Mouse (Mus musculus): Measurements from ENCODE around the gene Yy1.

Yy1 gene

DNA sequence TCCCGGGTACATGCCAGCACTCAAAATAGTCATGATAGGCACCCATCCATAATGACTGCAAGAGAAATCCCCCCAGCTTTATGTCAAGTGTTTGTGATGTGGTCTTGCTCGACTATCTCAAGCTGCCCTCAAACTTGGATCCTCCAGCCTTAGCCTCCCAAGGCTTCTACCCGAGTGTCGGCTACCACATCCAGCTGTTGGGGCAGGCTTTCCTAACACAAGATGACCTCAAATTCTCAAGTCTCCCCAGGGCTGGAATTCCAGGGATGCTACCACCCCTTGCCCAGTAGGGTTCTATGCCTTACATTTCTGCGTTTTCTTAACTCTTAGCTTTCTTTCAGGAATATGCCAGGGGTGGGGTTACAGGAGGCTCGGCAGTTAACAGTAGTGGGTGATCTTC lies 37.6 kb downstream of the Yy1 start:
- no peak for TF ChIP-seq GATA4 (IDR thresholded peaks at IDR 0.05; ENCODE audit: insufficient replicate concordance, low read length)

GRCm38 (mm10) chr12:108831966-108832643 lies 39.3 kb downstream of the Yy1 start:
- TF ChIP-seq GATA4 (IDR thresholded peaks at IDR 0.05; ENCODE audit: insufficient replicate concordance, low read length), result no peak

DNA sequence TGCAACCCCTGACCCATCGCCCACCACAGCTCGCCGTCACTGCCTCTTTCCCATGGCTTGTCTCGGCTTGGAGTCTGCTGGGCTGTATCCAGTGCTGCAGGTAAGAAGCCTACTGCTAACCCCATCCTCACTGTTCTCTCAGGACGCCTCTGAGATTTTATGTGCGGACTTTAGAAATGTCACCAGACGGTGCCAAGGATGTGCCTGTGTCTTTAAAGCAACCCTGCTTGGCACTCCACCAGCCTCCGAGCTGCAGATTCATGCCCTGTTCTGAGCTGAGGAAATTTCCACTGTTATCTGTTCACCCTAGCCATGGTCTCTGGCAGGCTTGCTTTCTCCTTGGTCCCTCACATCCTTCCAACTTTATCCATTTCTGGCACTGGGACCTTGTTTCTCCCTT lies 40.1 kb downstream of the Yy1 start:
- no peak for TF ChIP-seq GATA4 (IDR thresholded peaks at IDR 0.05; ENCODE audit: insufficient replicate concordance, low read length)

GRCm38 (mm10) chr12:108833408-108833807 lies 40.6 kb downstream of the Yy1 start:
- no peak for TF ChIP-seq GATA4 (IDR thresholded peaks at IDR 0.05; ENCODE audit: insufficient replicate concordance, low read length)

DNA sequence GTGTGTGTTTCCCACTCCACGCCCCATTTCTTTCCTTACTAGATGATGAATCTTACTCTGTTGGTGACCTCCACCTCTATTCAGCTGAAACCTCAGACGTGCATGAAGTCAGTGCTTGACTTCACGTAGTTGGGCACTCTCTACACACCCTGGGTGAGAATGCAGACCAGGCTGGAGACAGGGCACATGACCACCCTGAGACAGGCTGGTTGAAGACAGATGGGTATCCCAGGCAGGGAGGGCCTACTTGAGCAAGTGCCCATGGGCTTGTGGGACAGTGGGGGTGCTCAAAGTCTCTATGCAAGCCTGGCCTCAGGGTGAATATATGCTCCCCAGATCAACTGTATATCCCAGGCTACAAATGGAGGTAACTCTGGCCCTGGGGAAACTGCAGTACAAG lies 41.6 kb downstream of the Yy1 start:
- no peak for TF ChIP-seq GATA4 (IDR thresholded peaks at IDR 0.05; ENCODE audit: insufficient replicate concordance, low read length)

DNA sequence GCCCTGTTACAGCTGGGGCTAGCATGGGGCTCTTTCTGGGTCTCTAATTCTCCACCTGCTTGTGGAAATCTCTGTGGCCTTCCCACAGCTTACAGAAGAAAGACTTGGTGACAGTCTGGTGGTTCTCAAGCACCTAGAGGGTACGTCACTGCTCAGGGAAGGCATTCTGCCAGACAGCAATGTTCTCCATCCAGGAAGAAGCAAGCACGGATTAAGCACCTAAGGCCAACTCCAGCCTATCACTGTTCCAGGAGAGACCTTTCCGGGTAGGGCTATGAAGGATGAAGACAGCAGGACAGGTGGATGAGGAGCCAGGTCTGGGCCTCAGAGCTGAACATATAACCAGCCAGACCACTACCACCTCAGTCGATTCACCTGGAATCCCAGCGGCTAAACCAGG lies 42.0 kb downstream of the Yy1 start:
- TF ChIP-seq GATA4 (IDR thresholded peaks at IDR 0.05; ENCODE audit: insufficient replicate concordance, low read length), result no peak

GRCm38 (mm10) chr12:108835208-108835839 lies 42.6 kb downstream of the Yy1 start:
- no peak for TF ChIP-seq GATA4 (IDR thresholded peaks at IDR 0.05; ENCODE audit: insufficient replicate concordance, low read length)

DNA sequence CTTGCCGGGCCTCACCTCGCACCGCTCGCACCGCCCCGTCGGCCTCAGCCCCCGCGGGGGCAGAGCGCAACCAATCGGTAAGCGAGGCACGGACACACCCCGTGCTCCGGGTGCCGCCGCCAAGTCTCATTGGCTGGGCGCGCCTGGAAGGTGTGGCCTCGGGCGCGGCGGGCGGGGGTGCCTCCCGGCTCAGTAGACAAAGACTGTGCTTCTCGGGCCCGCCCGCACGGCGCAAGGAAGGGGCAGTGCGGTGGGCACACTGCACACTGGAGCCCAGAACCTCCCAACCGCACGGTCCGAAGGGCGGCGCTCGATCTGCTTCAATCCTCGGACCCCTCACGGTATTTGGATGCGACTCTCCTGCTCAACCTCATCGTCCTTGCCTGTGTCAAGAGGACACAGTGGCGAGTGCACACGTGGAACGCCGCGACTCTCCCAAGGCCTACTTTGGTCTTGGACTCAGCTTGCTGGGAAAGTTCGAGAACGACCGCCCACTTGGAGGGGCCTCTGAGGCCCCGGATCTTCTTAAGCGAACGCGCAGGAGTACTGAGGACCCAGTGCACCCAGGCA lies 43.2 kb downstream of the Yy1 start, which contains the start of the genes Slc25a29 and Slc25a47:
Gene Slc25a29, minus strand, starts transcription at position 44 of the 570 bp plus-strand sequence.
Gene Slc25a47, plus strand, starts transcription at position 207 of the 570 bp plus-strand sequence.
- TF ChIP-seq GATA4 (IDR thresholded peaks at IDR 0.05; ENCODE audit: insufficient replicate concordance, low read length), result no peak

DNA sequence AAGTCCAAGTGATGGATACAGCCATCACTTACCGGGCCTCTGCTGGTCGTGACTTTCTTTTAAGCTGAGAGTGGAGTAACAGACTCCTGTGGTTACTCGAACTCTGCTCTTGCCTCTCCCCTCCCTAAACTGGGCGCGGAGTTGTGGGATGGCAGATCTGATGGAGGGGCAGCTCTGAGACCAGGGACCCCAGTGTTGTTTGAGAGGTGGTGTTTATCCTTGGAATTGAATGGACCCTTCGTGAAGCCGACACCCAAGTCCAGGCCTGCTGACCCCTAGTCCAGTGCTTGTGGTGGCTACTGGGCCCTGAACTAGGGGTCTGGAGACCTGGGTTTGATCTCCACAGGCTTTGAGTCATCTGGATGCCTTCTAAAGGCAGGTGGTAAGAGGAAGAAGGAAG lies 43.9 kb downstream of the Yy1 start:
- no peak for TF ChIP-seq GATA4 (IDR thresholded peaks at IDR 0.05; ENCODE audit: insufficient replicate concordance, low read length)

DNA sequence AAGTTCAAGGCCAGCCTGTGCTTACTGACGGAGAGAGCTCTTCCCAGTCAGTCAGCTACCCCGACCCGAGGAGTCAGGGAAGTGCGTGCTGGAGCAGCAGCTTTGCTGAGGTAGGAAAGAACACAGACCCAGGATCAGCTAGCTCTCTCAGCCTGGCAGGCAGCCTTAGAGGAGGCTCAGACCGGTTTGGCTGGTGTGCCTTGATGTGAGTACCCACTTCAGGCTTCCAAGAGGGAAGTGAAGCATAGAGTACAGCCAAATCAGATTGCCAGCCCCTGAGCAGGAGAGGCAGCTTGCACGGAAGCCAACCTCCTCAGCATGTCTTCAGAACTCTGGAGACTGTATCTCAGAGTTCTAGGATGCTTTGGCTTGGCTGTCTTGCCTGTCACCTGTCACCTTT lies 48.4 kb downstream of the Yy1 start:
- TF ChIP-seq GATA4 (IDR thresholded peaks at IDR 0.05; ENCODE audit: insufficient replicate concordance, low read length), result no peak

DNA sequence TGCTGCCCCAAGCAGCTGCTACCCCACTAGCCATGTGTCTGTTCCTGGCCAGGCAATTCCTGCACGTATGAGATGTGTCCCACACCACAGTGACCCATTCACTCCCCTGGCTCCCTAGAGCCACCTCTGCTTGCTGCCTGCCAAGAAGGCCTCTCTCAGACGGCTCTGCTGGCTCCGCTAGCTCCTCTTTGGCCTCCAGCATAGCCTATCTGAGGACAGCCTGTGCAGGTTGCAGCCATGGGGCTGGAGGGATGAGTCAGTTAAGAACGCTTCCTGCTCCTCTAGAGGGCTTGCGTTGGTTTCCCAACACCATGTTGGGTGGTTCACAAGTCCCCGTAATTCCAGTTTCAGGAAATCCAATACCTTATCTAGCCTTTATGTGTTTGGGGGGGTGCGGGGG lies 49.9 kb downstream of the Yy1 start:
- TF ChIP-seq GATA4 (IDR thresholded peaks at IDR 0.05; ENCODE audit: insufficient replicate concordance, low read length), result no peak

DNA sequence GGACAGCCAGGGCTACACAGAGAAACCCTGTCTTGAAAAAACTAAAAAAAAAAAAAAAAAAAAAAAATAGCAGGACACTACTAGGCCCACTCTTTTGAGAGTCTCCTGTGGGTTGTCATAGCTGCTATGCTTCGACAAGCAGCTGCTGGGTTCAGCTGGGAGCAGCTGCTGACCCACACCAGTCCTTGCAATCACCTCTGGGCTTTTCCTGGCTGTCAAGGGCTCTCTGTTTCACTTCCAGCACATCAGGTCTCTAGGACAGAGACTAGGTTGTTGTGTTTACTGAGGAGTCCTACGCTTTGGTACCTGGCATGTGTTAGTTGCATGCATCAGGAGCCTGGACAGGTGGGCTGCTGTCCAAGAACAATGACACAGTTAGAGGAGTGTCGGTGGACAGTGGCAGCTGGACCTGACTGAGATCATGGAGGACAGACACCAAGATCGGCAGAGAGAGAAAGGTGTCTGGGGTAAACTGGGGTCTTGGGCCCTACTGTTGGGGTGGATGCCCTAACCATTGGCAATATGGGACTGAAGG lies 56.8 kb downstream of the Yy1 start:
- no peak for TF ChIP-seq GATA4 (IDR thresholded peaks at IDR 0.05; ENCODE audit: insufficient replicate concordance, low read length)

GRCm38 (mm10) chr12:108850129-108850528 lies 57.4 kb downstream of the Yy1 start:
- TF ChIP-seq GATA4 (IDR thresholded peaks at IDR 0.05; ENCODE audit: insufficient replicate concordance, low read length), result peak; percentile 23; the same call in 1 of the 2 replicates

DNA sequence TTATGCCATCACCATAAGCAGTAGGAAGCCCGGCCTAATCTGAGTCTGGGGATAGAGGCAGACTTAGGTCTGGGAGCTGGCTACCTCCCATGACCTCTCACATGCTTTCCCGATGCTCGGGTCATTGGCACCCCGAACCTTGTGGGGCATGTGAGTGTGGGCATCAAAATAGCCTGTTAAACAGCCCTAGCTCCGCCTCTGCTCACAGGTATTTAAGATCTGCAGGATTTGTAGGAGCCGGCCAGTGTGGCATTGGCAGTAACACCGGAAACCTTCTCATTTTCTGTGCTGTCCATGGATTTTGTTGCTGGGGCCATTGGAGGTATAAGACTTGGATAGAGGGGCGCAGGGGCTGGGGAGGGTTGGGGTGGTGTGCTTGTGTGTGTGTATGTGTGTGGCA lies 58.1 kb downstream of the Yy1 start:
- no peak for TF ChIP-seq GATA4 (IDR thresholded peaks at IDR 0.05; ENCODE audit: insufficient replicate concordance, low read length)

DNA sequence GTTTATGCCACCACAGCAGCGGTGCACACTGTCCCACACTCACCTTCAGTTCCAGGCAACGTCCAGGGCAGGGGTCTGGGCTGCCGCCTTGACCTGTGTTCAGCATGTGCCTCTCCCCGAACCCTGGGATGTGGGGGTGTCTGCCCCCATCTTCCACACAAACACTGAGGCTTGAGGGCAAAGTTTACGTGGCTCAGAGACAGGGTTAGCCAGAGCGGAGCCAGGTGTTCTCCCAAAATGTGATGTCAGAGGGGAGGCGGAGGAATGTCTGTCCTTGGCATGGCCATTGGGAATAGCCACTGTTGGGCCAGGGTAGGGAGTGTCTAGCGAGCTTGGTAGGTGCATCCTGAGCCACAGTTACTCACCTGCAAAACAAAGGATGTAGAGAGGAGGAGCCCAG lies 60.0 kb downstream of the Yy1 start:
- TF ChIP-seq GATA4 (IDR thresholded peaks at IDR 0.05; ENCODE audit: insufficient replicate concordance, low read length), result no peak

DNA sequence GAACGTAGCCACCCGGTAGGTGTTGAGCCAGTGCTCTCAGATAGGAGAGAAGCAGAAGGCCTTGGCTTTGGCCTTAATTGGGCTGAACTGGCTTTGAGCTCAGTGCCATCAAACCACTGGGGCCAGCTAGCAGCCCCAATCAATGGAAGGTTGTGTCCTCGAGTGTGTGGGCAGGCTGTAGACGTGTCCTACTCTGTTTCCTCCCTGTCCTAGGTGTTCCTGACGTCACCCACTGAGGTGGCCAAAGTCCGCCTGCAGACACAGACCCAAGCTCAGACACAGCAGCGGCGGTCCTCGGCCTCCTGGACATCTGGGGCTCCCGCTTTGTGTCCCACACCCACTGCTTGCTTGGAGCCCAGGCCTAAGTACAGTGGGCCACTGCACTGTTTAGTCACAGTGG lies 62.3 kb downstream of the Yy1 start:
- no peak for TF ChIP-seq GATA4 (IDR thresholded peaks at IDR 0.05; ENCODE audit: insufficient replicate concordance, low read length)

All from liver, adult (tissue).